Mouse (Mus musculus): ENCODE measurements around the gene Kmt5b. TPM values are rescaled to one million over a fixed set of nuclear protein-coding genes. Genes with fewer than 3 reads are reported as not detected.

Gene Kmt5b
- polyA plus RNA-seq, 1 experiment, result 5.6 TPM

DNA sequence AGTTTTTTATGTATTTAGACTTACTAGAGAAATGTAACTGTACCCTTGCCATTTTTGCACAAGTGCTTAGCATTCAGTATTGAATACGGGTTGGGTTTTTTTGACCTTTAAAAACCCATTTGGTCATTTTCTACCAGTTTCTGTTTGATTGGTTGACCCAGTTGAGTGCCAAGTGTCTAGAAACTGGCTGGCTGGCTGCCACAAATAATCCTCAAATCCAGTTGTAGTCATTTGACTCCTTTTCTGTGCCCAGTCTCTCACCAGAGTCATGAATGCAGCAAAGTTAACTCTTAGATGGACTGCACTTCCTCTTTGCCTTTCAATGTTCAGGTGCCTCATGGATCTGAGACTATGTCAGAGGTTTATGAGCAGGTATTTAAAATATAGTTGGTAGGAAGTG is 86.7 kb downstream of the Kmt5b start:
- Histone ChIP-seq H3K27me3 (ENCODE audit: control insufficient read depth, insufficient read depth, insufficient read length) (no peaks in the 10 kb centered on the region), H3K36me3 (ENCODE audit: control insufficient read depth, insufficient read depth) (peaks cover 12% of the 10 kb centered on the region), H3K79me2 (ENCODE audit: control insufficient read depth, insufficient read depth) (peaks cover 68% of the 10 kb centered on the region), H3K79me3 (ENCODE audit: low read depth) (peaks cover 56% of the 10 kb centered on the region), H3ac (ENCODE audit: control insufficient read depth, insufficient read length, low read depth) (no peak overlapping the region), H3K4me3 (ENCODE audit: insufficient read depth, poor library complexity, severe bottlenecking) (no peak overlapping the region)
- TF ChIP-seq MYOG (IDR thresholded peaks at IDR 0.05; ENCODE audit: control insufficient read depth, extremely low read depth, insufficient read length) (no peak), MYOD1 (IDR thresholded peaks at IDR 0.05; ENCODE audit: control insufficient read depth, insufficient read length, low read depth) (no peak), MAX (IDR thresholded peaks at IDR 0.05) (no peak), USF1 (IDR thresholded peaks at IDR 0.05; ENCODE audit: low read depth) (no peak)

GRCm38 (mm10) chr19:3855091-3855490 is 87.9 kb downstream of the Kmt5b start:
- no peak for TF ChIP-seq FOSL1 (IDR thresholded peaks at IDR 0.05; ENCODE audit: insufficient read depth, low read length, poor library complexity, severe bottlenecking)
- TF ChIP-seq MYOD1 (IDR thresholded peaks at IDR 0.05; ENCODE audit: control insufficient read depth, insufficient read length, low read depth), result no peak
- TF ChIP-seq USF1 (IDR thresholded peaks at IDR 0.05; ENCODE audit: low read depth), result no peak
- TF ChIP-seq CEBPB (IDR thresholded peaks at IDR 0.05; ENCODE audit: low read depth), result no peak
- no peak for TF ChIP-seq MAX (IDR thresholded peaks at IDR 0.05)
- TF ChIP-seq CTCF (IDR thresholded peaks at IDR 0.05; ENCODE audit: control insufficient read depth, insufficient read depth, insufficient read length), result no peak
- no peak for TF ChIP-seq MYOG (IDR thresholded peaks at IDR 0.05; ENCODE audit: control insufficient read depth, extremely low read depth, insufficient read length)
- Histone ChIP-seq H3K27me3 (ENCODE audit: control insufficient read depth, insufficient read depth, insufficient read length) (no peaks in the 10 kb centered on the region), H3K4me3 (ENCODE audit: insufficient read depth, poor library complexity, severe bottlenecking) (no peak overlapping the region), H3K79me2 (ENCODE audit: control insufficient read depth, insufficient read depth) (peaks cover 80% of the 10 kb centered on the region), H3K36me3 (ENCODE audit: control insufficient read depth, insufficient read depth) (peaks cover 12% of the 10 kb centered on the region), H3K79me3 (ENCODE audit: low read depth) (peaks cover 68% of the 10 kb centered on the region), H3ac (ENCODE audit: control insufficient read depth, insufficient read length, low read depth) (no peak overlapping the region)

DNA sequence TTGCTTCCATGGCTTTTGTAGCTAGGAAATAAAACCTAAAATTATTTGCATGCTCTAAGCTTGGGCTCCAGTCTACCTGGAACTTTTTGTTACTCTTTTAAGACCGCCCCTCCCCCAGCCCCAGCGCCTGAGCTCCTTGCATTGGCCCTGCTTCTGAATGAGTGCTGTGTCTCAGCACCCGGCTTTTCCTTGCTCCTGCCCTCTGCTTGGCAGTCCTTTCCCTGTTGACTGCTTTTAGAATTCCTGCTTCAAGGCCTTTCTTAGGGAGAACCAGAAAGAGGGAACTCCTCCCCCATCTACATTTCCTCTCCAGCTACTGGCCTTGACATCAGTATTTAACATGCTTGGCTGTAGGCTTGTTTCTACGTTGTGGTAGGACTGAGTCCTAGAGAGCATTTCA is 88.4 kb downstream of the Kmt5b start:
- Histone ChIP-seq H3ac (ENCODE audit: control insufficient read depth, insufficient read length, low read depth) (no peak overlapping the region), H3K79me3 (ENCODE audit: low read depth) (peaks cover 72% of the 10 kb centered on the region), H3K79me2 (ENCODE audit: control insufficient read depth, insufficient read depth) (peaks cover 85% of the 10 kb centered on the region), H3K36me3 (ENCODE audit: control insufficient read depth, insufficient read depth) (peaks cover 12% of the 10 kb centered on the region), H3K4me3 (ENCODE audit: insufficient read depth, poor library complexity, severe bottlenecking) (no peak overlapping the region), H3K27me3 (ENCODE audit: control insufficient read depth, insufficient read depth, insufficient read length) (no peaks in the 10 kb centered on the region)
- TF ChIP-seq MYOG (IDR thresholded peaks at IDR 0.05; ENCODE audit: control insufficient read depth, extremely low read depth, insufficient read length), result no peak
- TF ChIP-seq MAX (IDR thresholded peaks at IDR 0.05), result no peak
- TF ChIP-seq MYOD1 (IDR thresholded peaks at IDR 0.05; ENCODE audit: control insufficient read depth, insufficient read length, low read depth), result no peak
- TF ChIP-seq CEBPB (IDR thresholded peaks at IDR 0.05; ENCODE audit: low read depth), result no peak
- TF ChIP-seq FOSL1 (IDR thresholded peaks at IDR 0.05; ENCODE audit: insufficient read depth, low read length, poor library complexity, severe bottlenecking), result no peak
- no peak for TF ChIP-seq CTCF (IDR thresholded peaks at IDR 0.05; ENCODE audit: control insufficient read depth, insufficient read depth, insufficient read length)
- no peak for TF ChIP-seq USF1 (IDR thresholded peaks at IDR 0.05; ENCODE audit: low read depth)

DNA sequence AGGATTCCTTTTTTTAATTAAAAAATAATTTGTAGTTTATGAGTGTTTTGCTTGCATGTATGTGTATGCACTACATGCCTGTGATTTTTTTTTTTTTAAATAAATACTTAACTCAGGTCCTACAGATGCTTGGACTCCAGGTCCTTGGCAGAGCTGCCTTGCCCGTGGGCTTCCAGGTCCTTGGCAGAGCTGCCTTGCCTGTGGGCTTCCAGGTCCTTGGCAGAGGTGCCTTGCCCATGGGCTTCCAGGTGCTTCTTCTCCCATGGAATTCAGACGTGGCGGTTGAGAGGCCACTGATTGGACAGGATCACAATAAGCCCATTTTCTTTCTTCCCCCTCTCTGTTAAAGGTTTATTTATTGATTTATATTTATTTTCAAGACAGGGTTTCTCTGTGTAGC is 90.0 kb downstream of the Kmt5b start:
- TF ChIP-seq CTCF (IDR thresholded peaks at IDR 0.05; ENCODE audit: control insufficient read depth, insufficient read depth, insufficient read length) (no peak), FOSL1 (IDR thresholded peaks at IDR 0.05; ENCODE audit: insufficient read depth, low read length, poor library complexity, severe bottlenecking) (no peak)
- Histone ChIP-seq H3K27me3 (ENCODE audit: control insufficient read depth, insufficient read depth, insufficient read length) (no peaks in the 10 kb centered on the region), H3K4me3 (ENCODE audit: insufficient read depth, poor library complexity, severe bottlenecking) (no peak overlapping the region), H3K79me2 (ENCODE audit: control insufficient read depth, insufficient read depth) (peaks cover 100% of the 10 kb centered on the region), H3K79me3 (ENCODE audit: low read depth) (peaks cover 85% of the 10 kb centered on the region), H3K36me3 (ENCODE audit: control insufficient read depth, insufficient read depth) (peaks cover 12% of the 10 kb centered on the region), H3ac (ENCODE audit: control insufficient read depth, insufficient read length, low read depth) (no peak overlapping the region)

GRCm38 (mm10) chr19:3862713-3863112 is 95.5 kb downstream of the Kmt5b start:
- Histone ChIP-seq H3ac (ENCODE audit: control insufficient read depth, insufficient read length, low read depth) (no peak overlapping the region), H3K79me2 (ENCODE audit: control insufficient read depth, insufficient read depth) (peaks cover 80% of the 10 kb centered on the region), H3K4me3 (ENCODE audit: insufficient read depth, poor library complexity, severe bottlenecking) (no peak overlapping the region), H3K79me3 (ENCODE audit: low read depth) (peaks cover 66% of the 10 kb centered on the region), H3K36me3 (ENCODE audit: control insufficient read depth, insufficient read depth) (peaks cover 21% of the 10 kb centered on the region), H3K27me3 (ENCODE audit: control insufficient read depth, insufficient read depth, insufficient read length) (no peaks in the 10 kb centered on the region)
- TF ChIP-seq CEBPB (IDR thresholded peaks at IDR 0.05; ENCODE audit: low read depth), result no peak

DNA sequence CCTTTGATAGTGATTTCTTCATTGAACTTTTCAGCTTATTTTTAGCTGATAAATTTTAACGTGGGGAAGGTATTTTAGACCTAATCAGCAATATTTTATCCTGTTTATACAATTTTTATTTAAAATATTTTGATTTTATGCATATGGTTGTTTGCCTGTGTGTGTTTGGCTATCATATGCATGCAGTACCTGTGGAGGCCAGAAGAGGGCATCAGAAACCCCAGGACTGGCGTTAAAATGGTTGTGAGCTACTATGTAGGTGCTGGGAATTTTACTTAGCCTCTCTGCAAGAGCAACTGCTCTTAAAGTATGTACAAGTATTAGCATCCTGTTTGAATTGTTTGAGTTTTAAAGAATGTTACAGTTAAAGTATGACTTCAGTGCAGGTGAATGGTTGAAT is 97.7 kb downstream of the Kmt5b start:
- Histone ChIP-seq H3K27me3 (ENCODE audit: control insufficient read depth, insufficient read depth, insufficient read length) (no peaks in the 10 kb centered on the region), H3K36me3 (ENCODE audit: control insufficient read depth, insufficient read depth) (peaks cover 19% of the 10 kb centered on the region), H3K79me3 (ENCODE audit: low read depth) (peaks cover 47% of the 10 kb centered on the region), H3K79me2 (ENCODE audit: control insufficient read depth, insufficient read depth) (peaks cover 73% of the 10 kb centered on the region), H3K4me3 (ENCODE audit: insufficient read depth, poor library complexity, severe bottlenecking) (no peak overlapping the region), H3ac (ENCODE audit: control insufficient read depth, insufficient read length, low read depth) (no peak overlapping the region)
- TF ChIP-seq CTCF (IDR thresholded peaks at IDR 0.05; ENCODE audit: control insufficient read depth, insufficient read depth, insufficient read length) (no peak), MYOG (IDR thresholded peaks at IDR 0.05; ENCODE audit: control insufficient read depth, extremely low read depth, insufficient read length) (no peak), MAX (IDR thresholded peaks at IDR 0.05) (no peak), USF1 (IDR thresholded peaks at IDR 0.05; ENCODE audit: low read depth) (no peak), CEBPB (IDR thresholded peaks at IDR 0.05; ENCODE audit: low read depth) (no peak)

Other genes starting within 250 kb of the Kmt5b start
- gene Ppp6r3, start 191.7 kb upstream of the Kmt5b start, polyA plus RNA-seq (2012; fragmentation: generic; extraction: Trizol), result 18.1 TPM
- 33.8 TPM for gene Lrp5, start 80.9 kb upstream of the Kmt5b start, polyA plus RNA-seq (2012; fragmentation: generic; extraction: Trizol)
- 61.9 TPM for gene 1810055G02Rik, start 59.1 kb upstream of the Kmt5b start, polyA plus RNA-seq (2012; fragmentation: generic; extraction: Trizol)
- gene Chka, start 84.4 kb downstream of the Kmt5b start, polyA plus RNA-seq (2012; fragmentation: generic; extraction: Trizol), result 30.9 TPM
- gene Tcirg1, start 139.7 kb downstream of the Kmt5b start, polyA plus RNA-seq (2012; fragmentation: generic; extraction: Trizol), result 61.1 TPM
- gene Ndufs8, start 145.4 kb downstream of the Kmt5b start, polyA plus RNA-seq (2012; fragmentation: generic; extraction: Trizol), result 309 TPM
- 6.9 TPM for gene Aldh3b1, start 162.4 kb downstream of the Kmt5b start, polyA plus RNA-seq (2012; fragmentation: generic; extraction: Trizol)
- 0.29 TPM for gene Unc93b1, start 167.8 kb downstream of the Kmt5b start, polyA plus RNA-seq (2012; fragmentation: generic; extraction: Trizol)
- not detected for gene Aldh3b3, start 191.2 kb downstream of the Kmt5b start, polyA plus RNA-seq (2012; fragmentation: generic; extraction: Trizol)
- gene Aldh3b2, start 204.9 kb downstream of the Kmt5b start, polyA plus RNA-seq (2012; fragmentation: generic; extraction: Trizol), result not detected
- 3.5 TPM for gene Acy3, start 219.1 kb downstream of the Kmt5b start, polyA plus RNA-seq (2012; fragmentation: generic; extraction: Trizol)
- 0.02 TPM for gene Tbx10, start 225.3 kb downstream of the Kmt5b start, polyA plus RNA-seq (2012; fragmentation: generic; extraction: Trizol)
- 28.1 TPM for gene Nudt8, start 233.2 kb downstream of the Kmt5b start, polyA plus RNA-seq (2012; fragmentation: generic; extraction: Trizol)
- 0.28 TPM for gene Gm49405, start 233.2 kb downstream of the Kmt5b start, polyA plus RNA-seq (2012; fragmentation: generic; extraction: Trizol)
- gene Doc2g, start 235.9 kb downstream of the Kmt5b start, polyA plus RNA-seq (2012; fragmentation: generic; extraction: Trizol), result 0.98 TPM
- gene Ndufv1, start 245.4 kb downstream of the Kmt5b start, polyA plus RNA-seq (2012; fragmentation: generic; extraction: Trizol), result 254 TPM